Mouse (Mus musculus): Measurements from ENCODE around the gene Diaph2. TPM values are rescaled to one million over a fixed set of nuclear protein-coding genes. Genes with fewer than 3 reads are reported as not detected.
"Not testable (repeated sequence)": the region's sequence is repeated elsewhere in the genome, so short reads cannot be mapped to it uniquely, and the experiment has no call there.

Gene Diaph2
- polyA plus RNA-seq, 1 experiment, result not detected

GRCm38 (mm10) chrX:129776761-129777160, 27.2 kb downstream of the Diaph2 start:
- no peak overlapping the region for H3K4me3 ChIP-seq (ENCODE audit: insufficient read depth, low read depth, low read length)
- no peak for TF ChIP-seq POLR2A (IDR thresholded peaks at IDR 0.05; ENCODE audit: insufficient read depth, low read depth, low read length)
- no peak for TF ChIP-seq CTCF (IDR thresholded peaks at IDR 0.05; ENCODE audit: insufficient read depth, low read depth, low read length)
- 82% methylated on average over 1 of the region's 1 CpGs for WGBS
- H3K27ac ChIP-seq (ENCODE audit: insufficient read depth, low read depth, low read length), result no peak overlapping the region
- H3K4me1 ChIP-seq (ENCODE audit: control insufficient read depth, insufficient read depth, low read length), result no peaks in the 10 kb centered on the region

- Histone ChIP-seq H3K4me3 (ENCODE audit: insufficient read depth, low read depth, low read length) (no peak overlapping the region), H3K4me1 (ENCODE audit: control insufficient read depth, insufficient read depth, low read length) (no peaks in the 10 kb centered on the region), H3K27ac (ENCODE audit: insufficient read depth, low read depth, low read length) (no peak overlapping the region)
- TF ChIP-seq POLR2A (IDR thresholded peaks at IDR 0.05; ENCODE audit: insufficient read depth, low read depth, low read length), result no peak
- TF ChIP-seq CTCF (IDR thresholded peaks at IDR 0.05; ENCODE audit: insufficient read depth, low read depth, low read length), result no peak
- WGBS, result 88% methylated on average over 4 of the region's 4 CpGs
These were observed 27.9 kb downstream of the Diaph2 start for GRCm38 (mm10) chrX:129777404-129777962.

GRCm38 (mm10) chrX:129781844-129782243, 32.3 kb downstream of the Diaph2 start:
- TF ChIP-seq CTCF (IDR thresholded peaks at IDR 0.05; ENCODE audit: insufficient read depth, low read depth, low read length) (no peak), POLR2A (IDR thresholded peaks at IDR 0.05; ENCODE audit: insufficient read depth, low read depth, low read length) (no peak)
- 84% methylated on average over 2 of the region's 2 CpGs for WGBS
- Histone ChIP-seq H3K4me1 (ENCODE audit: control insufficient read depth, insufficient read depth, low read length) (no peaks in the 10 kb centered on the region), H3K4me3 (ENCODE audit: insufficient read depth, low read depth, low read length) (no peak overlapping the region), H3K27ac (ENCODE audit: insufficient read depth, low read depth, low read length) (no peak overlapping the region)

GRCm38 (mm10) chrX:129784062-129784461, 34.5 kb downstream of the Diaph2 start:
- Histone ChIP-seq H3K4me1 (ENCODE audit: control insufficient read depth, insufficient read depth, low read length) (no peaks in the 10 kb centered on the region), H3K4me3 (ENCODE audit: insufficient read depth, low read depth, low read length) (no peak overlapping the region), H3K27ac (ENCODE audit: insufficient read depth, low read depth, low read length) (no peak overlapping the region)
- 95% methylated on average over 5 of the region's 5 CpGs for WGBS
- TF ChIP-seq CTCF (IDR thresholded peaks at IDR 0.05; ENCODE audit: insufficient read depth, low read depth, low read length) (no peak), POLR2A (IDR thresholded peaks at IDR 0.05; ENCODE audit: insufficient read depth, low read depth, low read length) (no peak)

- H3K4me1 ChIP-seq (ENCODE audit: control insufficient read depth, insufficient read depth, low read length); H3K27ac ChIP-seq (ENCODE audit: insufficient read depth, low read depth, low read length); H3K4me3 ChIP-seq (ENCODE audit: insufficient read depth, low read depth, low read length): not testable (repeated sequence)
- WGBS, result 96% methylated on average over 2 of the region's 2 CpGs
These were observed 50.4 kb downstream of the Diaph2 start for GRCm38 (mm10) chrX:129799920-129800319.

- 27% methylated on average over 2 of the region's 2 CpGs for WGBS
- Histone ChIP-seq H3K4me3 (ENCODE audit: insufficient read depth, low read depth, low read length) (no peak overlapping the region), H3K4me1 (ENCODE audit: control insufficient read depth, insufficient read depth, low read length) (no peaks in the 10 kb centered on the region), H3K27ac (ENCODE audit: insufficient read depth, low read depth, low read length) (no peak overlapping the region)
- TF ChIP-seq POLR2A (IDR thresholded peaks at IDR 0.05; ENCODE audit: insufficient read depth, low read depth, low read length) (no peak), CTCF (IDR thresholded peaks at IDR 0.05; ENCODE audit: insufficient read depth, low read depth, low read length) (no peak)
These were observed 82.4 kb downstream of the Diaph2 start for GRCm38 (mm10) chrX:129831903-129832302.

GRCm38 (mm10) chrX:129833887-129834286, 84.3 kb downstream of the Diaph2 start:
- no peak overlapping the region for H3K27ac ChIP-seq (ENCODE audit: insufficient read depth, low read depth, low read length)
- no peaks in the 10 kb centered on the region for H3K4me1 ChIP-seq (ENCODE audit: control insufficient read depth, insufficient read depth, low read length)
- no peak for TF ChIP-seq POLR2A (IDR thresholded peaks at IDR 0.05; ENCODE audit: insufficient read depth, low read depth, low read length)
- no peak overlapping the region for H3K4me3 ChIP-seq (ENCODE audit: insufficient read depth, low read depth, low read length)

GRCm38 (mm10) chrX:129884465-129884864, 134.9 kb downstream of the Diaph2 start:
- WGBS, result 22% methylated on average over 3 of the region's 3 CpGs
- TF ChIP-seq CTCF (IDR thresholded peaks at IDR 0.05; ENCODE audit: insufficient read depth, low read depth, low read length) (no peak), POLR2A (IDR thresholded peaks at IDR 0.05; ENCODE audit: insufficient read depth, low read depth, low read length) (no peak)
- H3K4me3 ChIP-seq (ENCODE audit: insufficient read depth, low read depth, low read length), result no peak overlapping the region
- H3K27ac ChIP-seq (ENCODE audit: insufficient read depth, low read depth, low read length), result no peak overlapping the region
- H3K4me1 ChIP-seq (ENCODE audit: control insufficient read depth, insufficient read depth, low read length), result no peaks in the 10 kb centered on the region

GRCm38 (mm10) chrX:129925806-129926205, 176.3 kb downstream of the Diaph2 start:
- TF ChIP-seq POLR2A (IDR thresholded peaks at IDR 0.05; ENCODE audit: insufficient read depth, low read depth, low read length), result no peak
- TF ChIP-seq CTCF (IDR thresholded peaks at IDR 0.05; ENCODE audit: insufficient read depth, low read depth, low read length), result no peak
- WGBS, result 85% methylated on average over 2 of the region's 2 CpGs
- no peak overlapping the region for H3K4me3 ChIP-seq (ENCODE audit: insufficient read depth, low read depth, low read length)
- no peaks in the 10 kb centered on the region for H3K4me1 ChIP-seq (ENCODE audit: control insufficient read depth, insufficient read depth, low read length)
- no peak overlapping the region for H3K27ac ChIP-seq (ENCODE audit: insufficient read depth, low read depth, low read length)

GRCm38 (mm10) chrX:129974816-129975215, 225.3 kb downstream of the Diaph2 start:
- 43% methylated on average over 4 of the region's 4 CpGs for WGBS
- Histone ChIP-seq H3K4me3 (ENCODE audit: insufficient read depth, low read depth, low read length) (no peak overlapping the region), H3K27ac (ENCODE audit: insufficient read depth, low read depth, low read length) (no peak overlapping the region), H3K4me1 (ENCODE audit: control insufficient read depth, insufficient read depth, low read length) (no peaks in the 10 kb centered on the region)
- TF ChIP-seq POLR2A (IDR thresholded peaks at IDR 0.05; ENCODE audit: insufficient read depth, low read depth, low read length), result no peak
- TF ChIP-seq CTCF (IDR thresholded peaks at IDR 0.05; ENCODE audit: insufficient read depth, low read depth, low read length), result no peak
